Mouse (Mus musculus) kidney, postnatal 0 days (tissue): Measurements from ENCODE around the gene Hbq1a. TPM values are rescaled to one million over a fixed set of nuclear protein-coding genes. Genes with fewer than 3 reads are reported as not detected.
A peak's percentile ranks its signal among the peaks of the same experiment; 100 is the strongest.

Source experiments
- ATAC-seq: fragments of 200-750 bp; cut with Nextera tagmentation; replicated peaks from 2 replicates; pipeline ENCODE4 v1.8.0; 2017; ENCODE audit warnings: low read depth, moderate number of reproducible peaks, moderate TSS enrichment, moderate library complexity; ENCODE audit not compliant: low FRiP score
- DNase-seq: peaks from one replicate; pipeline ENCODE4 v3.0.0-alpha.2; 2016; ENCODE audit warnings: low spot score
- H3K27ac ChIP-seq: fragments of 300-500 bp; sonication (generic); 2 replicates; pipeline ENCODE4 v1.5.1; 2014; ENCODE audit warnings: mild to moderate bottlenecking
- H3K27me3 ChIP-seq: fragments of 300-500 bp; sonication (generic); 2 replicates; pipeline ENCODE4 v1.6.1; 2014; ENCODE audit warnings: low read length, mixed read lengths; ENCODE audit not compliant: insufficient read depth
- H3K36me3 ChIP-seq: fragments of 300-500 bp; sonication (generic); 2 replicates; pipeline ENCODE4 v1.6.1; 2014; ENCODE audit warnings: low read length, mixed read lengths; ENCODE audit not compliant: insufficient read depth
- H3K4me1 ChIP-seq: fragments of 300-500 bp; sonication (generic); replicated peaks from 2 replicates; pipeline ENCODE4 v1.6.1; 2014; ENCODE audit warnings: antibody characterized with exemption, low read length, mixed read lengths; ENCODE audit not compliant: insufficient read depth
- H3K4me2 ChIP-seq: fragments of 300-500 bp; sonication (generic); 2 replicates; pipeline ENCODE4 v1.6.1; 2014; ENCODE audit warnings: mild to moderate bottlenecking, low read length, moderate library complexity, mixed read lengths
- H3K4me3 ChIP-seq: fragments of 300-500 bp; sonication (generic); replicated peaks from 2 replicates; pipeline ENCODE4 v1.5.1; 2014; ENCODE audit warnings: low read depth, low read length
- H3K9ac ChIP-seq: fragments of 300-500 bp; sonication (generic); 2 replicates; pipeline ENCODE4 v1.6.1; 2014; ENCODE audit warnings: low read depth, low read length
- H3K9me3 ChIP-seq: fragments of 300-500 bp; sonication (generic); replicated peaks from 2 replicates; pipeline ENCODE4 v1.6.1; 2016; ENCODE audit warnings: low read length, inconsistent platforms, mixed read lengths
- CTCF ChIP-seq: IDR thresholded peaks from 2 replicates; pipeline ENCODE4 v1.5.1; 2016; ENCODE audit warnings: antibody characterized with exemption, low read depth, mild to moderate bottlenecking, moderate library complexity
- WGBS: fragments of 180-500 bp; shearing (Covaris S2); extraction: QIAGEN DNeasy Blood & Tissue Kit; methylation state at CpG from one replicate; pipeline ENCODE4 v1.1.7; 2014; 5-methylcytosine and 5-hydroxymethylcytosine counted together
- polyA plus RNA-seq: library from polyadenylated mRNA; unstranded; fragments of >200 nt; fragmentation: Nextera tagmentation; extraction: Ambion mirVana; gene quantifications from 2 replicates; pipeline ENCODE4 v1.2.1, GENCODE M21; 2015

Hbq1a gene
- polyA plus RNA-seq, 1 experiment from 2014 or later, result not detected

DNA sequence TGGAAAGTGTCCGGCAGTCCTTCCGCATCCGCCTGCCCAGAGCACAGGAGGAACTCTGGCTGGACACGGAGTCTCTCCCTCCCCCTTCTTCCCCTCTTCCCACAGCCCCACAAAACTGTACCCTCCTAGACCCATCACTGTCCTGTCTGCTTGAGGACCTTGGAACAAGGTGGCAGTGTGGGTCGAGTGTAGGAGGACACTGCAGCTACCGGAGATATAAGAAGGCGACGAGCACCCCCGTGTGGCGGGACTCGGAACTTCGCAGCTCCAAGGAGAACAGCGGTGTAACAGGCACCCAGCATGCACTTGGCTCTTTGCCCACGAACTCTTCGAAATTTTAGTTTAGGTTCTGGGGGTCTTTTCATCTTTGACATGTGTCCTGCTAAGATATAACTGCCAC, 24.7 kb downstream of the Hbq1a start:
- Histone ChIP-seq H3K27ac (no peak overlapping the region), H3K4me1 (no peaks in the 10 kb centered on the region), H3K4me3 (peak overlapping the region; percentile 16; the same call in 1 of the 2 replicates), H3K36me3 (no peaks in the 10 kb centered on the region), H3K4me2 (peak overlapping the region; percentile 56), H3K9me3 (no peaks in the 10 kb centered on the region), H3K27me3 (no peaks in the 10 kb centered on the region), H3K9ac (0 out of 2 replicates have a peak overlapping the region, but pooled peaks have one; percentile 27)
- peak; percentile 92 for TF ChIP-seq CTCF
- ATAC-seq, result peak; percentile 83
- 8% methylated on average over 15 of the region's 15 CpGs for WGBS
- DNase-seq, result peak; percentile 92

DNA sequence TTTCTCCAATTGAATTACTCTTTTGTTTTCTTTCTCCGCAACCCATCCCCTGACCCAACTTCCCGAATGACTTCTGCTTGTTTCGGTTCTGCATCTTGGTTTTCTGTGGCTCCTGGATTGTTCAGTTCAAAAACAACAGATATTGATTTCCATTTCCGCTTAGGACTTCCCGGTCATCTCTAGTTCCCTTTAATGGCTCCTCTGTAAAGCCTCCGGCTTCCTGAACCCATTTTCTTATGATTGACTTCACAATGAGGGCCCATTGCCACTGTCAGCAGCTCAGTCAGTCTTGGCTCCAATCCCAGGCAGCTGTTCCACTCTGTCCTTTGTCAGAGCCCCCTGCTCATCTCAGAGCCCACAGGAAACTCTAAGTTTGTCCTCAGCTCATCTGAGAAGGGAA, 31.2 kb downstream of the Hbq1a start:
- DNase-seq (peak; percentile 64), ATAC-seq (no peak)
- Histone ChIP-seq H3K9ac (no peak overlapping the region), H3K4me2 (no peak overlapping the region), H3K27ac (peak overlapping the region; percentile 9; the same call in 1 of the 2 replicates), H3K4me3 (no peak overlapping the region), H3K27me3 (no peaks in the 10 kb centered on the region), H3K9me3 (no peaks in the 10 kb centered on the region), H3K4me1 (peaks cover 3% of the 10 kb centered on the region; the same call in 1 of the 2 replicates), H3K36me3 (no peaks in the 10 kb centered on the region)
- WGBS, result 21% methylated on average over 6 of the region's 6 CpGs
- no peak for TF ChIP-seq CTCF

DNA sequence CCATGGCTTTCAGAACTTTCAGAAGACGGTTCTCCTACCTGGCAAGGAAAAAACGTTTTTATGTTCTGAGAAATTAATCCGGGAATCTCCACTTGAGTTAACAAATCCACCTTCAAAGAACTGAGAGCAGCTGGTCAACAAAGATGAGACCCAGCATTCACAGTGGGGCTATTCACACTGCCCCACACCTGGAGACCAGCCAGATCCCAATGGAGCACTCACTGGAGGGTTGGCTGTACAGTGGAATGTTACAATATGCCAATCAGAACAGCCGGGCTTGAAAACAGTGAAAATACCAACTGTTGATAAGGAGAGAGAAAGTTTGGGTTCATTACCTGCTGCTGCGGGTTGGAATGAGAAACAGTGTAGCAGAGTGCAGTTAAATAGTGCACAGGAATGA, 32.0 kb downstream of the Hbq1a start:
- no peak overlapping the region for H3K27ac ChIP-seq
- H3K4me3 ChIP-seq, result no peak overlapping the region
- 65% methylated on average over 5 of the region's 5 CpGs for WGBS
- DNase-seq (no peak), ATAC-seq (no peak)
- H3K36me3 ChIP-seq, result no peaks in the 10 kb centered on the region
- no peak for TF ChIP-seq CTCF
- H3K27me3 ChIP-seq, result no peaks in the 10 kb centered on the region
- H3K4me2 ChIP-seq, result no peak overlapping the region
- H3K9ac ChIP-seq, result no peak overlapping the region
- peaks cover 1% of the 10 kb centered on the region; the same call in 1 of the 2 replicates for H3K9me3 ChIP-seq
- H3K4me1 ChIP-seq, result peaks cover 3% of the 10 kb centered on the region; the same call in 1 of the 2 replicates

DNA sequence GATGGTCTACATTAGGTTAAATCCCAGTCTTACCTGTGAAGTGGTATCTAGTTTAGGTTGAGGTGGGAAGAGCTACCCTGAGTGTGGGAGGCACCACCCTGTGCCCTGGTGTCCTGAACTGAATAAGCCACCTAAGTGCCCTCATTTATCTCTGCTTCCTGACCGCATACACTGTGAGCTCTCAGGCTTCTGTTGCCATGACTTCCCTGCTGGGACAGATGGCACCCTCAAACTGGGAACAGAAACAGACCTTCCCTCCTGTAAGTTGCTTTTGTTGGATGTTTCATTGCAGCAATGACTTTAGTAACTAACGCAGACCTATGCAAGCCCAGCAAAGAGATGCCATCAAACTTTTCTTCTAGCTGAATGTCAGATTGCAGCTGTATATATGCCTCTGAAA, 33.4 kb downstream of the Hbq1a start:
- Histone ChIP-seq H3K36me3 (no peaks in the 10 kb centered on the region), H3K27me3 (no peaks in the 10 kb centered on the region), H3K9me3 (peaks cover 4% of the 10 kb centered on the region; the same call in 1 of the 2 replicates), H3K4me2 (no peak overlapping the region), H3K9ac (no peak overlapping the region), H3K4me1 (peaks cover 3% of the 10 kb centered on the region; the same call in 1 of the 2 replicates), H3K27ac (no peak overlapping the region), H3K4me3 (no peak overlapping the region)
- WGBS, result 66% methylated on average over 2 of the region's 2 CpGs
- ATAC-seq (no peak), DNase-seq (no peak)
- TF ChIP-seq CTCF, result no peak

DNA sequence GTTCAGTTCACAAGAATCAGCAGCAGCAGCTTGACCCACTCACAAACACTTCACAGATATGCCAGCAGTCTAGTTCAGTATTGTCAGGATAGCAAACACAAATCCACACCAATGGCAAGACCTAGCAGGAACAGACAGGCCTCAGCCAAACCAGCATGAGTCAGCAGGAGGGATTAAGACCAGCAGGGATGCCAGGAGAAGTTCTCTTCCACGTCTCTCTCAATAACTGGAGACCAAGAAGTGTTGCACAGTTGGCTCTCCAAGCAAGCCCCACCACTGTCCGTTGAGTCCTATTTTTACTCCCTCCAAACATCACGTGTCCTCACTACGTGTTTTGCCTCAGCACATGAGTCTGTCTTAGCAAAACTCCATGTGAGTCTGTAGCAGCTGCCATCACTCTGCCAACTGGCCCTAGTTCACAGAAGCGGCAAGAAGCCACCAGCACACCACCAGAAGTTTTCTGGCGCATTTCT, 36.6 kb downstream of the Hbq1a start:
- Histone ChIP-seq H3K4me2 (no peak overlapping the region), H3K9ac (no peak overlapping the region), H3K4me3 (no peak overlapping the region), H3K4me1 (peaks cover 15% of the 10 kb centered on the region; the same call in 1 of the 2 replicates), H3K36me3 (no peaks in the 10 kb centered on the region), H3K27me3 (no peaks in the 10 kb centered on the region), H3K9me3 (peaks cover 4% of the 10 kb centered on the region; the same call in 1 of the 2 replicates), H3K27ac (no peak overlapping the region)
- WGBS, result 89% methylated on average over 6 of the region's 6 CpGs
- ATAC-seq (no peak), DNase-seq (no peak)
- no peak for TF ChIP-seq CTCF

DNA sequence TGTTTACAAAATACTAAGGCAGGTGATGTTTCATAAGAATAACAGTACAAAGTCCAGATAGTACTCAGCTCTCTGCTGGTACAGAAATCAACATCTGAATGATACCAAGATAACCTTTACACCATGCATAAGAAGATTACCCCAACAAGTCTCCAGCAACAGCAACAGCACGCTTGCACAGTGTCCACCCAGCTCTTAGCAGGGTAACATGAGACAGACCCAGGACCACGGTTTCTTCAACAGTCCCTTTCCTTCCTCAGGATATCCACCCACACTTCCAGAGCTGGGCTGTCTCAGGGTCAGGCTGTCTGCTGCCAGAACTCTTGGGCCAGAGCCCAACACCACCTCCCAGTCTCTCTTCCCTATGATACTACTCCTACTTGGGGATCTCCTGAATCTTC, 39.3 kb downstream of the Hbq1a start:
- peak; percentile 60 for DNase-seq
- 16% methylated on average over 2 of the region's 2 CpGs for WGBS
- H3K4me3 ChIP-seq, result no peak overlapping the region
- peaks cover 4% of the 10 kb centered on the region; the same call in 1 of the 2 replicates for H3K9me3 ChIP-seq
- no peak overlapping the region for H3K4me2 ChIP-seq
- no peak overlapping the region for H3K27ac ChIP-seq
- H3K4me1 ChIP-seq, result peaks cover 15% of the 10 kb centered on the region; the same call in 1 of the 2 replicates
- no peak for ATAC-seq
- H3K27me3 ChIP-seq, result no peaks in the 10 kb centered on the region
- H3K9ac ChIP-seq, result no peak overlapping the region
- H3K36me3 ChIP-seq, result no peaks in the 10 kb centered on the region
- no peak for TF ChIP-seq CTCF
